Mouse (Mus musculus): Measurements from ENCODE around the gene Lad1. TPM values are rescaled to one million over a fixed set of nuclear protein-coding genes. Genes with fewer than 3 reads are reported as not detected.

The Lad1 gene
- polyA plus RNA-seq, 1 experiment from 2014 or later = 1.3 TPM

DNA sequence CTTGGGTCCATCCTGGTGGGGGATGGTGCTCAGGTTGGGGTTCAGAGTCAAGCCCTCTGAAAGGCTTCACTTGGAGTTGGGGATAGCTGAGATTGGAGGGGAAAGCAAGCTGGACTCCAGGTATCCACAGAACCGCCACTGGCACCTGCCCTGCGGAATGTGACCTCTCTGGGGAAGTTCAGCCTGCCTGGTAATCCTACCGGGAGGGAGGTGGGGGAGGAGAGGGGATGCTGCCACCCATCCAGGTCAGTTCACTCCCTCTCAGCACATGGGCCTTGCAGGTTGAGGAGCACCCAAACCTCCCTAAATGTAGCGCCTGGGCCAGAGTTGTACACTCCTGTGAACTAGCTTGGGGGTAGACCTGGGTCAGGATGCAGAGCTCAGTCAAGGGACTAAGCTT, 37.7 kb downstream of the Lad1 start:
- no peaks in the 10 kb centered on the region for H3K36me3 ChIP-seq (ENCODE audit: control insufficient read depth, insufficient read depth, low read length)
- H3K27ac ChIP-seq (ENCODE audit: low read depth, low read length) = no peak overlapping the region
- H3K27me3 ChIP-seq (ENCODE audit: control insufficient read depth, insufficient read depth, low read length) = no peaks in the 10 kb centered on the region
- no peaks in the 10 kb centered on the region for H3K9me3 ChIP-seq (ENCODE audit: control insufficient read depth, low read length)
- H3K4me3 ChIP-seq (ENCODE audit: low read depth, low read length) = no peak overlapping the region
- 69% methylated on average over 3 of the region's 4 CpGs for WGBS
- H3K4me1 ChIP-seq (replicated peaks; ENCODE audit: control insufficient read depth, insufficient read depth, low read length) = peaks cover 6% of the 10 kb centered on the region; the same call in 1 of the 2 replicates
- H3K4me2 ChIP-seq (replicated peaks; ENCODE audit: low read depth, low read length) = no peak overlapping the region
- ATAC-seq (ENCODE audit: low FRiP score) (no peak), DNase-seq (ENCODE audit: low spot score) (no peak)
- H3K9ac ChIP-seq (ENCODE audit: low read depth, low read length) = no peak overlapping the region

DNA sequence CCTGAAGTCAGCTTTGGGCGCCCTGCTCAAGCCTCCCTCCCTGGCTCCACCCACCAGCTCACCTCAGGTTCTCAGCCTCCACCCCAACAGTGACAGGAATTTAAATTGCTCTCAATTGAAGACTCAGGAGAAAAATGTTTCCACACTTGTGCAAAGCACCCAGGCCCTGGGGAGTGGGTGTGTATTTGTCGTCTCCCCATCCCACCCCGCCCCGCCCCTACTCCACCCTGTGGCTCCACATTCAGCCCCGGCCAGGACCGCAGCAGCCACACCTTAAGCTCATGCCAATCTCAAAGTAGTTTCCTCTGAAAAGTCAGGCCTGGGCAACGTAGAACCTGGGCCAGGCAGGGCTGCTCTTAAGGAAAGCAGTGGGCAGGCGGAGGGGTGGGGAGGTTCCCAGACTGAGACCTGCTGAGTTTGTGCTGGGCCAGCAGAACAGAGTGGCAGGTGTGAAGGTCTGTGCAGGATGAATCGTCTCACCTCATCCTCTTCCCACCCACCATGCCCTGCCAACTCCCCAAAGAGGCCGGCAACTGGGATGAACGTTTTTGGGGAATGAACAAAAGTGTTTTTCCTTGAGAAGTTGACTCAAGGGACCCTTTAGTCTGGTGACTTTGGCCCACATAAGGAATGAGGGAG, 38.9 kb downstream of the Lad1 start:
- DNase-seq (ENCODE audit: low spot score) = no peak
- Histone ChIP-seq H3K4me3 (ENCODE audit: low read depth, low read length) (no peak overlapping the region), H3K4me2 (replicated peaks; ENCODE audit: low read depth, low read length) (no peak overlapping the region)

DNA sequence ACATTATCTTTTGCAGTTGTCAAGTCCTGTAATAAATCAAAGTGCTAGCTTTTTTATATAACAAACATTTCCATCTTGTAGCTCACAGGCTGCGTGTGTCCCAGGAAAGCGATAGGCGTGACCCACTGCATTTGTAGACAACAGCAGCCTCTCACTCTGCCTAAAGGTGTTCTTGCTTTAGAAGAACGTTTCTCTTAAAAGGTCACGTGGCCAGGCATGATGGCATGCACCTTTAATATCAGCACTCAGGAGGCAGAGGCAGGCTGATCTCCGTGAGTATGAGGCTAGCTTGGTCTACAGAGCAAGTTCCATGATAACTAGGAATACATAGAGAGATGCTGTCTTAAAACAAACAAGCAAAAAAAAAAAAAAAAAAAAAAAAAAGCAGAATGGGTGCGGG, 40.1 kb downstream of the Lad1 start:
- H3K36me3 ChIP-seq (ENCODE audit: control insufficient read depth, insufficient read depth, low read length) = no peaks in the 10 kb centered on the region
- no peaks in the 10 kb centered on the region for H3K4me1 ChIP-seq (replicated peaks; ENCODE audit: control insufficient read depth, insufficient read depth, low read length)
- WGBS = 87% methylated on average over 7 of the region's 7 CpGs
- H3K27ac ChIP-seq (ENCODE audit: low read depth, low read length) = no peak overlapping the region
- no peak overlapping the region for H3K4me2 ChIP-seq (replicated peaks; ENCODE audit: low read depth, low read length)
- ATAC-seq (ENCODE audit: low FRiP score) (no peak), DNase-seq (ENCODE audit: low spot score) (no peak)
- H3K4me3 ChIP-seq (ENCODE audit: low read depth, low read length) = no peak overlapping the region
- no peaks in the 10 kb centered on the region for H3K9me3 ChIP-seq (ENCODE audit: control insufficient read depth, low read length)
- no peaks in the 10 kb centered on the region for H3K27me3 ChIP-seq (ENCODE audit: control insufficient read depth, insufficient read depth, low read length)
- no peak overlapping the region for H3K9ac ChIP-seq (ENCODE audit: low read depth, low read length)

More for the DNA sequence above, 38.9 kb downstream of the Lad1 start:
- Histone ChIP-seq H3K9ac (ENCODE audit: low read depth, low read length) (no peak overlapping the region), H3K27me3 (ENCODE audit: control insufficient read depth, insufficient read depth, low read length) (no peaks in the 10 kb centered on the region), H3K9me3 (ENCODE audit: control insufficient read depth, low read length) (no peaks in the 10 kb centered on the region), H3K27ac (ENCODE audit: low read depth, low read length) (no peak overlapping the region), H3K4me1 (replicated peaks; ENCODE audit: control insufficient read depth, insufficient read depth, low read length) (peaks cover 6% of the 10 kb centered on the region; the same call in 1 of the 2 replicates), H3K36me3 (ENCODE audit: control insufficient read depth, insufficient read depth, low read length) (no peaks in the 10 kb centered on the region)
- ATAC-seq (ENCODE audit: low FRiP score) = no peak
- WGBS = 67% methylated on average over 11 of the region's 11 CpGs

DNA sequence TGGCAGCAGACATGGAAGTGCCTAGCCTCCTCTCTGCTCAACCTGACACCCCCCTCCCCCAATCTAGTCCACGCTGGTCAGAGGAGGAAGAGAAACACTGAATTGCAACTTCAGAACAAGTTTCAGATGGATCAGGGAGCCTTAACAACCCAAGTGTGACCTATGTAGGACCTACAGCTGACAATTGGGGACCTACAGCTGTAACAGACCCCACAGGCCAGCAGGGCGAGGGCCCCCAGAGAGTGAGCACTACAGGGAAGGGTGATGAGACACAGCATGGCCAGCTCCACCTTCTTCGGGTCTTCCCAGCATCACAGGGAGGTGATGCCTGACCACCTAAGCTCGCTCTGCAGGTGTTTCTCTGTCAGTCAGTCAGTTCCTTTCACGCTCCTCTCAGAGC, 42.7 kb downstream of the Lad1 start:
- Histone ChIP-seq H3K27ac (ENCODE audit: low read depth, low read length) (no peak overlapping the region), H3K4me1 (replicated peaks; ENCODE audit: control insufficient read depth, insufficient read depth, low read length) (no peaks in the 10 kb centered on the region), H3K9ac (ENCODE audit: low read depth, low read length) (no peak overlapping the region), H3K4me3 (ENCODE audit: low read depth, low read length) (no peak overlapping the region), H3K27me3 (ENCODE audit: control insufficient read depth, insufficient read depth, low read length) (no peaks in the 10 kb centered on the region), H3K4me2 (replicated peaks; ENCODE audit: low read depth, low read length) (no peak overlapping the region), H3K36me3 (ENCODE audit: control insufficient read depth, insufficient read depth, low read length) (no peaks in the 10 kb centered on the region), H3K9me3 (ENCODE audit: control insufficient read depth, low read length) (no peaks in the 10 kb centered on the region)
- WGBS = 72% methylated on average over 5 of the region's 5 CpGs
- ATAC-seq (ENCODE audit: low FRiP score) (no peak), DNase-seq (ENCODE audit: low spot score) (no peak)

DNA sequence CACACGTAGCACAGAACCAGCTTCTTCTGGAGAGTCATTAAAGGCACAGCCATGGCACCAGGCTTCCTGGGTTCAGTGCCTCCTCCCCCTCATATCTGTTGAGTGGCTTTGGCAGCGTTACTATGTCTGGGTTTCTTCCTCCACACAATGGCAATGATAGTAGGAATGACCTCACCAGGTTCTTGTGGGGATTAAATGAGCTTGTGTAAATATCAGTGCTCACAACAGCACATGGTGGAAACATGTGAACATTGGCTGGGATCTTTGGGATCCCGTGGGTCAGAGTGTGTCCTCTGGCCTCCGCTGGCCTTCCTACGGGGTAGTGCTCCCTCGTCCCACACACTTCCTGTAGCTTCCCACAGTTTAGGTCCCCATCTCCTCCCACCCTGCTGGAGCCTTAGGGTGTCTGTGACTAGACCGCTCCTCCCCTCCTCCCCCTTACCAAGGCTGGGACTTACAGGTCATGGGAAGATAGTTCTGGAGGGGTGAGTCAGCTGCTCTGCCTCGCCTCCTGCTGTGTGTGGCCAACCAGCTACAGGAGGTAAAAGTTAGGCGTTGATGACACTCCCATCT, 43.7 kb downstream of the Lad1 start:
- H3K4me1 ChIP-seq (replicated peaks; ENCODE audit: control insufficient read depth, insufficient read depth, low read length) = no peaks in the 10 kb centered on the region

DNA sequence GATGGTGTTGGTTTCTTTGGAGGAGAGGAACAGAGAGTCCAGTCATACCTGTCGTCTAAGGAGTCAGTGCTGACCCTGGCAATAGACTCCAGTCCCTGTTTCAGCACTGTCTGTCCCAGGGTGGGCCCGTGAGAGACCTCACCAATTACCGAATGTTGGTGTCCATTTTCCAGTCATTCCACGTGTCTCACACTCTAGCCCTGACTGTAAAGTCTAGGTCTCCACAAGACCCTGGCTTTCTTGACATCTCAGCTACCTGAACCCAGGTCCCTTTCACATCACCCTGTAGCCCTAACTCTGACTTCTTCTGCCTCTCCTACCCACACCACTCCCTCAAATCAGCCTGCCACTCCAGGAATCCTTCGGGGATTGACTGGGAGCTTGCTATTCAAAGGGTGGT, 44.2 kb downstream of the Lad1 start:
- 85% methylated on average over 5 of the region's 5 CpGs for WGBS

More for the DNA sequence above, 43.7 kb downstream of the Lad1 start:
- no peaks in the 10 kb centered on the region for H3K36me3 ChIP-seq (ENCODE audit: control insufficient read depth, insufficient read depth, low read length)
- no peak overlapping the region for H3K4me2 ChIP-seq (replicated peaks; ENCODE audit: low read depth, low read length)
- ATAC-seq (ENCODE audit: low FRiP score) (no peak), DNase-seq (ENCODE audit: low spot score) (no peak)
- no peaks in the 10 kb centered on the region for H3K9me3 ChIP-seq (ENCODE audit: control insufficient read depth, low read length)
- H3K9ac ChIP-seq (ENCODE audit: low read depth, low read length) = no peak overlapping the region
- H3K27me3 ChIP-seq (ENCODE audit: control insufficient read depth, insufficient read depth, low read length) = no peaks in the 10 kb centered on the region
- no peak overlapping the region for H3K27ac ChIP-seq (ENCODE audit: low read depth, low read length)
- WGBS = 73% methylated on average over 9 of the region's 9 CpGs
- no peak overlapping the region for H3K4me3 ChIP-seq (ENCODE audit: low read depth, low read length)

DNA sequence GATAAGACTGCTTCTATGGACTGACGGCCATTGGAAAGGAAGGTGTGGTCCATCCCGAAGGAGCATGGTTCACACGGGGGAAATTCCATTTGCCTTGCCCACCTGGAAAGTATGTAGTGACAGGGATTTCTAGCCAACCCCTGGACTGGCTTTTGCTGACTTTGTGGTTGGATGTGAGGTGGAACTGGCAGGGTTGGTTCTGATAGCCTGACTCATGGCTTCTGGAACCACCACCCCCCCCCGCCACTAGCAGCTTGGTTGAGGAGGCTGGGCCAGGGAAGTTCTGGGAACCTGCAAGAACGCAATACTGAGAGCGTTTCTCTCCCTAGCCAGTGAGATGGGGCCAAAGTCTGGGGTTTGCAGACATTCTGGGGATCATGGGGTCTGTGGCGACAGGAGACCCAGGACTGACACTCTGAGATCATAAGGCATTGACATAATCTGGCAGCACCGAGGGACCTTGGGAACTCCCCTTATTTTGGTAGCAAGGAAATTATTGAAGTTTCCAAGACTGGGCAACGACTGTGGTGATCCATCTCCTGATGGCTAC, 45.5 kb downstream of the Lad1 start:
- H3K9ac ChIP-seq (ENCODE audit: low read depth, low read length) = no peak overlapping the region
- no peak overlapping the region for H3K27ac ChIP-seq (ENCODE audit: low read depth, low read length)
- H3K9me3 ChIP-seq (ENCODE audit: control insufficient read depth, low read length) = no peaks in the 10 kb centered on the region
- no peak overlapping the region for H3K4me3 ChIP-seq (ENCODE audit: low read depth, low read length)
- H3K4me1 ChIP-seq (replicated peaks; ENCODE audit: control insufficient read depth, insufficient read depth, low read length) = no peaks in the 10 kb centered on the region
- no peak for DNase-seq (ENCODE audit: low spot score)
- H3K4me2 ChIP-seq (replicated peaks; ENCODE audit: low read depth, low read length) = no peak overlapping the region
- no peaks in the 10 kb centered on the region for H3K36me3 ChIP-seq (ENCODE audit: control insufficient read depth, insufficient read depth, low read length)
- no peak for ATAC-seq (ENCODE audit: low FRiP score)
- H3K27me3 ChIP-seq (ENCODE audit: control insufficient read depth, insufficient read depth, low read length) = no peaks in the 10 kb centered on the region
- WGBS = 87% methylated on average over 9 of the region's 9 CpGs

More for the DNA sequence above, 44.2 kb downstream of the Lad1 start:
- H3K27ac ChIP-seq (ENCODE audit: low read depth, low read length) = no peak overlapping the region
- H3K4me2 ChIP-seq (replicated peaks; ENCODE audit: low read depth, low read length) = no peak overlapping the region
- no peaks in the 10 kb centered on the region for H3K4me1 ChIP-seq (replicated peaks; ENCODE audit: control insufficient read depth, insufficient read depth, low read length)
- H3K4me3 ChIP-seq (ENCODE audit: low read depth, low read length) = no peak overlapping the region
- H3K36me3 ChIP-seq (ENCODE audit: control insufficient read depth, insufficient read depth, low read length) = no peaks in the 10 kb centered on the region
- DNase-seq (ENCODE audit: low spot score) (no peak), ATAC-seq (ENCODE audit: low FRiP score) (no peak)
- no peak overlapping the region for H3K9ac ChIP-seq (ENCODE audit: low read depth, low read length)
- no peaks in the 10 kb centered on the region for H3K27me3 ChIP-seq (ENCODE audit: control insufficient read depth, insufficient read depth, low read length)
- H3K9me3 ChIP-seq (ENCODE audit: control insufficient read depth, low read length) = no peaks in the 10 kb centered on the region

DNA sequence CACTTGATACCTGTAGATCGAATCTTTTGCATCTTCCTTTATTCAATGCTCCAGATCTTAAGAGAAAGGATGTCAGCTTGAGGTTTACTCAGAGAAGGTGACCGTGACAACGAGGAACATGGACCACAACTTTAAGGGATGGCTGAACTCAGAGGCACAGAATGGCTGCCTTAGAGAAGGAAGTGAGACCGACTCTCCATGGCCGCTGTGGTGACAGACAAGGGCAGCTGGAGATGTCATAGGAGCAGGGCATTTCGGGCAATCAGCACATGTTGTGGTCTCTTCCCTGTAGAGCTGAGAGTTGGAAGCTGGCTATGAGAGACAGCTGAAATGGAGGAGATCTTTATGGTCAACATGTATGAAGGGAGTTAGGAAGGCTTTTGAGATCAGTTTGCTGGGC, 46.4 kb downstream of the Lad1 start:
- H3K4me2 ChIP-seq (replicated peaks; ENCODE audit: low read depth, low read length) = no peak overlapping the region
- no peak overlapping the region for H3K9ac ChIP-seq (ENCODE audit: low read depth, low read length)
- no peak overlapping the region for H3K27ac ChIP-seq (ENCODE audit: low read depth, low read length)
- H3K4me3 ChIP-seq (ENCODE audit: low read depth, low read length) = no peak overlapping the region
- H3K4me1 ChIP-seq (replicated peaks; ENCODE audit: control insufficient read depth, insufficient read depth, low read length) = no peaks in the 10 kb centered on the region
- H3K27me3 ChIP-seq (ENCODE audit: control insufficient read depth, insufficient read depth, low read length) = no peaks in the 10 kb centered on the region
- DNase-seq (ENCODE audit: low spot score) = no peak
- WGBS = 87% methylated on average over 6 of the region's 6 CpGs
- no peaks in the 10 kb centered on the region for H3K36me3 ChIP-seq (ENCODE audit: control insufficient read depth, insufficient read depth, low read length)
- no peak for ATAC-seq (ENCODE audit: low FRiP score)
- no peaks in the 10 kb centered on the region for H3K9me3 ChIP-seq (ENCODE audit: control insufficient read depth, low read length)

All from hindbrain, embryonic 11.5 days (tissue).